Mouse (Mus musculus) mesoderm, embryonic 11.5 days (tissue): Measurements from ENCODE around the gene Mdk.

Source experiments
- DNase-seq: peaks from one replicate; pipeline ENCODE4 v3.0.0-alpha.2; 2012; ENCODE audit warnings: low read depth, low spot score

The Mdk gene

DNA sequence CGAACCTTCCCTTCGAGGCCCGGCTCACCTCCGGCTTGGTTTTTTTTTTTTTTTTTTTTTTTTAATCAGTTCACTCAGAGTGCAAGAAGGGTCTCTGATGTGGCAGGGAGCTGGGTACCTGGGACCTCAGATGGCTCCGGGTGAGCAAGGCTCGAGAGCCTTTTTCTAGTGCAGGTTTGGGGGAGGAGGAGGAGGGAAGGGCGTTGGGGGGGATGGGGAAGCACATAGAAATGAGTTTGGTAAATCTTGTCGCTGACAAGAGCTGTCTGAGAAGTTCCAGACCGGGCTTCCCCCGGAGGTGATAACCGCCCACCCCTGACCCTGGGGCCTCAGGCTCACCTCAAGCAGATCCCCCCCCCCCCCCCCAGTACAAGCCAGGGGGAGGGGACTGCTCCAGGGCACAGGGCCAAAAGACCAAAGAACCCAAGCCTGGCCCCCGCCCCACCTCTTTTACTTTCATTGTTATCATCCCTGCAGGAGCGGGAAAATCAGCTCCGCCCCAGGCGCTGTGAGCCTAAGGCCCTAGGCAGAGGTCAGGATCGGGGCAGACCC lies at the start of gene Mdk:
Gene Mdk (minus strand): TSS at position 138 of the 552 bp plus-strand sequence.
- DNase-seq = peak; percentile 74

- DNase-seq = no peak
Measured at GRCm38 (mm10) chr2:91980830-91981229, 48.7 kb upstream of the Mdk start.

DNA sequence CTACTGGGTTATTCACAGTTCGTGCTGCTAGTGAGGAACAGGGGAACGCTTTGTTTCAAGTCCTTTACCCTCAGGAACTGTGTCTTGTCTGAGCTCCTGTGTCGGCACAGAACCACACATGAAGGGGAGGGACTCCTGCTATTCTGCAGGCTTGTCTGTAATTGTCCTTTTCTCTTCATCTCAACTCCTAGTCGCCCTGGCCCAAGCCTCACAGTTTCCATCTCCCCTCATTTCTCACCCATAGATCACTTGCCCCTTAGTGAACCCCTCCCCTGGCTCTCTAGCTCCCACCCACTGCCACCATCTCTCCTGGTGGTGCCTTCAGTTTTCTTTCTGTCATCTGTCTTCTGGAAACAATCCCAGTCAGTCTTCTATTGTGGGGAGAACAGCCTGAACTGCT lies 48.1 kb upstream of the Mdk start:
- no peak for DNase-seq

DNA sequence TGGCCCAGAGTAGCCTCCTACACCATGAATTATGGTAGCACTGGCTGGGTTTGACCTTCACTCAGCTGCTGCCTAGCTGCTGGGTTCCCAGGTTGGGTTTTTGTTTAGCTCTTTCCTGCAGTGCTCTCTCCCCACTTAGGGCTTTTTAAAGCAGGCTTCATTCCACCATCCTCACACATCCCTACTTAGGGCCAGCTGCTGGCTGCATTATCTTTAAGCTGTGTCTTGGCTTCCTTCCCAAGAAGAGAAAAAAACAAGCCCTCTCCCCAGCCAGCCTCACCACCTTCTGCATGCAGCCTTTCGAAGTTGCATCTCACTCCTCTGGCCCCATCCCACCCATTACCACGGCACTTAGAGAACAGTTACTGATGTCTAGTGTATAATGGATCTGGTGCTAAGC lies 46.5 kb upstream of the Mdk start:
- no peak for DNase-seq

- DNase-seq = no peak
Measured at GRCm38 (mm10) chr2:91977960-91978359, 45.9 kb upstream of the Mdk start.

DNA sequence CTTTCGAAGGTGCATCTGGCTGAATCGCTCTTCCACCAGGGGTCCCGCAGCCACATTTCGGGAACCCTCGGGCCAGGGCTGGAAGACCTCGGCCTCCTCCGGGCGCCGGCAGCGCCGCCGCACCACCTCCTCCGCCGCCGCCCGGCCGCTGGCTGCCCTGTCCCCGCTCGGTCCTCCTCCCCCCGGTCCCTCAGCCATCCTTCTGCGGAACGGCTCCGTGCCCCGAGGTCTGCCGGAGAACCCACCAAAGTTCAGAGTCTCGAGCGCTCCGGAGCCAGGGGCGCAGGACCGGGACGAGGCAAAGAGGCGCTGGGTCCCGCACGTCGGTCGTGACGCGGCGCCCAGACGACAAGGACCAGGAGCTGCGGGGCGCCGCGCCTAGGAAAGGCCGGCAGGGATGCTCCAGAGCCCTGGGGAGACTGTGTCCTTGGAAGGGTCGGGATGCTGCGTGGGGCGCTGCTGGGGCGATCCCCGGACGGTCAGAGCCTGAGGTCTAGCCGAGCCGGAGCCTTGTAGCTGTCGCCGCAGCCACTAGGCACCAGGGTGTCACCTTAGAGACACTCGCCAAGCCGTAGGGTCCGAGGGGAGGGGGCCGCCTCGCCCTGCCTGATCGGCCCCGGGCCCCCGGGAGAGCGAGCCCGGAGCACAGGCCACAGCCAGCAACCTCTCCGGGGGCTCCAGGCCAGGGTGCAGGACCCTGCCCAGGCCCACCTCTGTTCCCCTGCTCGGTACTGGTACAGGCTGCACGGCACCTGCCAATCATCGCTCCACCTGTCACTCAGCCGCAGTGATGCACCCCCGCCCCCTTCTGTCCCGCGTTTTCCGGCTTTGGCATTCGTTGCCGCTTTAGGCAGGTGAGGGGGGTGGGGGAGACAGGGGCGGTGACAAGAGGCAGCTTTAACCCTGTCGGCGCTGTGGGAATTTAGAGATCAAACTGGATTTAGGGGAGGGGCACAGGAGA lies 43.8 kb upstream of the Mdk start, which contains the start of gene Dgkz:
Gene Dgkz (minus strand): TSS at position 284 of the 961 bp plus-strand sequence.
- DNase-seq = no peak

DNA sequence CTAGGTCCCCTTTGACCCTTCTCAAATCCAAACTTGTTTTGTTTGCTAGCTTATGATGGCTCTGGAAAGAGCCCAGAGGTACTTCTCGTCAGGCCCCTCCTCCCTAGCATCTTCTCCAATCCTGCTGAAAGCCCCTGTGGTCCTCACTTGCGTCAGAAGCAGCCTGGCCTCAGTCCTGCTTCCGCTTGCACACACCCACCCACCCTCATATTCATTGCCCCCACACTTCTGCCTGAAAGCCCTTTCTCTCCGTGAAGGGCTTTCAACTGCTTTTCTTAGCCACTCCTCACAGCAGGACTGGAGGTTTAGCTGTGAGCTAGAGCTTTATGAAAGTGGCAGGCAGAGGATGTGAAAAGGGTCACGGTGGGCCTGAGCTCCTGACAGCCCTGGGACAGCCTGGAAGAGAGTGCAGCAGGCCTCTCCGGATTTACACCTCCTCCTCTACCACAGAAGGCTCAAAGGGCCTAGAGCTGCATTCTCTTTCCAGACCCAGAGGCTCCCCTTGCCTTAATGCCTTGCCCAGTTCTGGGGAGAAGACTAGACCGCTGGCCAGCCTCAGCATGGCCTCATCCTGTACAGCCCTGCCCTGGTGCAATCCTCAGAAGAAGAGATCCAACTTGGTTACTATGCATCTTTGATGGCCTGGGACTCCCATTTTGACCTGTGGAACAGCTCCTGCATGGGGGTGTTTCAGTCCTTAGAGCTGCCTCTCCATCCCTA lies 41.5 kb upstream of the Mdk start:
- DNase-seq = no peak

DNA sequence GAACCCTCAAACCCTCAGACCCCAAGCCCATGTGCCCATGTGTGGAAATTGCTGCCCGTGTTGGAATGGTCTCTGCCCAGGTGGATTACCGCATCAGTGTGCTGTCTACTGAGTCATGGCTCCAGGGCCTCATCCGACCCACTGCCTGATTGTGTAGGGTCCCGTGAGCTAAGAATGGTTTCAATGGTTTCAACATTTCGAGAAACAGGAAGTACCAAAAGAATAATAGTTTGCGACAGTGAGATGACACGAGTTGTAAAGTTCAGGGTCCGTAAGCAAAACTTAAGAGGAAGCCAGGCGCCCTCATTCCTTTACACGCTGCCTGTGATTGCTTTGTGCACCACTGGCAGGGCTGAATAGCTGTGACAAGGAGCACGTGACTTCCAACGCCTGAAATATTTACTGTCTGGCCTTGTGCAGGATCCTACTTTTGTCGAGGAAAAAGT lies 40.0 kb upstream of the Mdk start:
- peak; percentile 44 for DNase-seq

GRCm38 (mm10) chr2:91971231-91972097 lies 39.4 kb upstream of the Mdk start:
- no peak for DNase-seq

DNA sequence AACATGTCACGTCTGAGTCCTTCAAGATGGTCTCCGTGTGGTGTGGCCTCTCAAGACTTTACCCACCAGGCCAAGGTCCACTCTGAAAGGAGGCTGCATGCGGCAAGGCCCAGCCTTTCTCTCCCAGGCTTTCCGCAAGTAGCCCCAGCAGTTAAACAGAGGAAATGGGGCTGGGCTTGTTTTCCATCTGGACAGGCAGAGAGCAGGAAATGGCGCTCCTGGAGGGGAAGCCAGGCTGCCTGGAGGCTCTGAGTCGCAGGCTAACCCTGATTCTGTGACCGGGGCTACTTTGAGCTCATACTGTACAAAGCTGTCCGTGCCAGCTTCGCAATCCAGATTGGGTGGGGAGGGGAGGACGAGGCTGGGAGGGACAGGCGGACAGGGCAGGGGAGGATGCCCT lies 35.9 kb upstream of the Mdk start:
- no peak for DNase-seq

GRCm38 (mm10) chr2:91966367-91966766 lies 34.3 kb upstream of the Mdk start:
- DNase-seq = no peak

GRCm38 (mm10) chr2:91965417-91965816 lies 33.3 kb upstream of the Mdk start:
- DNase-seq = no peak

DNA sequence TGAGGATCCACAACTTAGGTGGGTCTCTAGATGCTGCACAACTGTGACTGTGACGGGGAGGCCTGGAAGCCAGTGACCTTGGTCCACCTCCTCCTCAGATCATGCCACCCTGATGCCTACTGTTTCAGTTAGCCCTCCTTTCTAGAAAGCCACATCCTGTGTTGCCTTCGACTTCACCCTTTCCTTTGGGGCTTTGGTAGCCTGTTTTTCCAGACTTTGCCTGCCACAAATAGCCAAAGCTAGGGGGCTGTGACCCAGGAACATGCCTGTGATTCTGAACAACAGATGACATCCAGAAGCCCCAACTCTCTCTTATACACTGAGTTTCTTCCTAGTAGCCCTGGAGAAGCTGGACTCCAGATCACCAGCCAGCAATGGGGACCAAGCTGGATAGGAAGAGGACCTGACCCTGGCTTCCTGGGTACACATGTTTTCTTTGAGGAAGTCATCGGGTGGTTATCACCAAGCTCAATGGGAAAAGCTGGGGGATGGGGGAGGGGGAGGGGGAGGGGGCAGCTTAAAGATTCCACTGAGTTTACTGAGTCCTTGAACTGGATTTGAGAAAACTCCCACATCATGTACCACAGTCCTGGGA lies 32.6 kb upstream of the Mdk start:
- no peak for DNase-seq

DNA sequence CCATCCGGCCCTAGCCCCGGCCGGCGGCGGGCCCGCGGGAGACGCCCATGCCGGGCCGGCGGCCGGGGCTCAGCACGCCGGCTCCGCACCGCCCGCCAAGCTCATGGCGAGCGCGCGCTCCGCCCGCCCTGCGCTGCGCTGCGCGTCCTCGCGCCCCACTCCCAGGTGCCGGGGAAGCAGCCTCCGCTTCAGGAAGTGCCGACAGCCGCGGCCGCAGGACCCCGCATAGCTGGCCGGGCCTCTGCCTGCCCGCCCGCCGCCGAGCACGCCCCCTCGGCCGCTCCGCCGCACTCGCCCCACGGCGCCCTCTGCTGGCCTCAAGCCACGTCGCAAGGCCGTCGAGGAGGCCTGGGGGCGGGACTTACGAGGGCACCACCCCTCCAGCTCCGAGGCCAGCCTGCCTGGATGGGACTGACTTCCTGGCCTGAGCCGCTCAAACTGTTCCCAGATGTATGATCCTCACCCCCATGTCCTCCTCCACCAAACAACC lies 31.4 kb upstream of the Mdk start:
- DNase-seq = peak; percentile 94

GRCm38 (mm10) chr2:91962864-91963401 lies 30.8 kb upstream of the Mdk start:
- DNase-seq = no peak

- DNase-seq = no peak
Measured at GRCm38 (mm10) chr2:91961901-91962761, 30.0 kb upstream of the Mdk start.

GRCm38 (mm10) chr2:91960459-91960858 lies 28.4 kb upstream of the Mdk start:
- no peak for DNase-seq

DNA sequence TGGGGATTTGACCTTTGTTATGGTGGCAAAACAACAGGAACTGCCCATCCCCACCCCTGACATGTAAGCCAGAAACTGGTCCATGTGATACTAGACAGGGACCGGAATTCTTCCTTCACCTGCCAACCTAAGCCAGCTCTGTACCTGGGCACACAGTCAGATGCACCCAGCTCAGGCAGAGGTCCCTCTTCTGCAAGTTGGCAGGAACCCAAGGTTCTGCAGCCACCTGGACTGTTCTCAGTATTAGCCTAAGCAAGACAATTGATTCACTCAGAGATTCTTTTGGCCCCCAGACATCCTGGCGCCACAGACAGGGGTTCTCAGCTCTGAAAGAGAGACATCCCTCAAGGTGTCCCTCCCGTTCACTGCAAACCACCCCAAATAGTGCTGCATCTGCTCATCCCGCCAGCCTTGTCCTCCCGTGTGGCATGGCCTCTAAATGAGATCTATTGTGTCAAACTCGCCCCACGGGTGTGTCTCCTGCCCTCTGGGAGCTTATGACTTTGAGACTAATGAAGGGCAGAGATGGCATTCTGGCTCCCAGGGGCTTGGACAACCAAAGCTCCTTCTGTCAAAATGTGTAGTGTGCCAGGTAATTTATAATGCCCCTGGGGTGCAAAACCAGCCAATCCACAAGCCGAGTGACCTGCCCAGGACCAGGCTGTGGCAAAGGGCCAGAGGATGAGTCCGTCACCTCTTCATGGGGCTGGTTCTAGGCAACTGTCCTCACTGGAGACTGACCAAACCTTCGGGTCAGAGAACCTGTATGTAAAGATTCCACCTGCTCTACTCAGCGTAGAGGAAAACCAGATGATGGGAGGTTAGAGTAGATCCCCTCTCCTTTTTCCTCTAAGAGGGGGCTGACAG lies 27.7 kb upstream of the Mdk start:
- no peak for DNase-seq
